8 mouse cellular contexts compared by ENCODE assay signal in genomic region chr2:150136435-150136897, GRCm38 (mm10). TPM values are rescaled to one million over a fixed set of nuclear protein-coding genes. Genes with fewer than 3 reads are reported as not detected.
DNase-seq lines count a peak whose midpoint lies in the region; ATAC-seq lines count a peak whose summit lies in the region.

Gene Zfp120, minus strand, starts transcription at chr2:150136708.

- H3K9ac ChIP-seq in heart, embryonic 13.5 days, result peak within 1 kb of the TSS; percentile 92
- H3K9ac ChIP-seq in liver, embryonic 12.5 days, result peak within 1 kb of the TSS; percentile 83
- H3K9ac ChIP-seq in stomach, embryonic 15.5 days, result peak within 1 kb of the TSS; percentile 42; the same call in 1 of the 2 replicates

- WGBS in heart, embryonic 13.5 days, result under 1% methylated on average over 13 of the region's 13 CpGs
- WGBS in liver, embryonic 12.5 days (ENCODE audit: insufficient replicate concordance), result under 1% methylated on average over 13 of the region's 13 CpGs
- WGBS in stomach, embryonic 15.5 days, result 0% methylated on average over 13 of the region's 13 CpGs

- peak within 1 kb of the TSS; percentile 50; the same call in 1 of the 2 replicates for H3K27ac ChIP-seq in brown adipose tissue, adult 24 weeks (replicated peaks; ENCODE audit: low read depth, low read length)
- peak within 1 kb of the TSS; percentile 73 for H3K27ac ChIP-seq in heart, embryonic 13.5 days (replicated peaks)
- peak within 1 kb of the TSS; percentile 73 for H3K27ac ChIP-seq in liver, embryonic 12.5 days
- H3K27ac ChIP-seq in stomach, embryonic 15.5 days, result peak within 1 kb of the TSS; percentile 57

- H3K27me3 ChIP-seq in heart, embryonic 13.5 days (replicated peaks), result no peaks in the 10 kb centered on the region
- H3K27me3 ChIP-seq in liver, embryonic 12.5 days (replicated peaks), result no peaks in the 10 kb centered on the region
- H3K27me3 ChIP-seq in stomach, embryonic 15.5 days (replicated peaks), result no peaks in the 10 kb centered on the region

- H3K4me1 ChIP-seq in brown adipose tissue, adult 24 weeks (ENCODE audit: control insufficient read depth, insufficient read depth, insufficient read length, low read length), result peaks cover 2% of the 10 kb centered on the region; the same call in 1 of the 2 replicates
- peaks cover 9% of the 10 kb centered on the region for H3K4me1 ChIP-seq in heart, embryonic 13.5 days
- H3K4me1 ChIP-seq in liver, embryonic 12.5 days, result peaks cover 12% of the 10 kb centered on the region
- 0 out of 2 replicates have a peak, but pooled peaks cover 3% of the 10 kb centered on the region for H3K4me1 ChIP-seq in stomach, embryonic 15.5 days

- peaks cover 19% of the 10 kb centered on the region for H3K36me3 ChIP-seq in heart, embryonic 13.5 days
- H3K36me3 ChIP-seq in liver, embryonic 12.5 days, result peaks cover 15% of the 10 kb centered on the region; the same call in 1 of the 2 replicates
- no peaks in the 10 kb centered on the region for H3K36me3 ChIP-seq in stomach, embryonic 15.5 days

- H3K4me2 ChIP-seq in heart, embryonic 13.5 days, result peak within 1 kb of the TSS; percentile 75
- H3K4me2 ChIP-seq in liver, embryonic 12.5 days, result peak within 1 kb of the TSS; percentile 71
- peak within 1 kb of the TSS; percentile 59 for H3K4me2 ChIP-seq in stomach, embryonic 15.5 days

- H3K4me3 ChIP-seq in brown adipose tissue, adult 24 weeks (ENCODE audit: insufficient read depth, low read depth, low read length), result peak within 1 kb of the TSS; percentile 91
- H3K4me3 ChIP-seq in heart, embryonic 13.5 days, result peak within 1 kb of the TSS; percentile 85
- peak within 1 kb of the TSS; percentile 74 for H3K4me3 ChIP-seq in liver, embryonic 12.5 days
- peak within 1 kb of the TSS; percentile 60 for H3K4me3 ChIP-seq in stomach, embryonic 15.5 days (replicated peaks)

- ATAC-seq in heart, embryonic 13.5 days (ENCODE audit: extremely low read depth, insufficient number of reproducible peaks, low FRiP score, low TSS enrichment), result peak; percentile 88
- ATAC-seq in liver, embryonic 12.5 days, result peak; percentile 99
- peak; percentile 100 for ATAC-seq in stomach, embryonic 15.5 days (ENCODE audit: insufficient read depth, low FRiP score, low read depth)

- peak; percentile 92 for DNase-seq in CD4-positive, CD25-positive, alpha-beta regulatory T cell, adult 2 months (ENCODE audit: low read depth, low spot score)
- peak; percentile 82 for DNase-seq in fat pad, adult 2 months (ENCODE audit: extremely low read depth, low read depth, low spot score)
- DNase-seq in kidney, postnatal 10 days, result peak; percentile 87
- DNase-seq in natural killer cell, adult 2 months (ENCODE audit: low spot score in 2 of 2), result peak; percentile 70 to 86

- H3K9me3 ChIP-seq in heart, embryonic 13.5 days, result no peaks in the 10 kb centered on the region
- H3K9me3 ChIP-seq in liver, embryonic 12.5 days (replicated peaks), result no peaks in the 10 kb centered on the region
- H3K9me3 ChIP-seq in stomach, embryonic 15.5 days, result no peaks in the 10 kb centered on the region

RNA-seq across cellular contexts. Expression of gene Zfp120, which starts in this region (rescaled TPM):
- polyA plus RNA-seq in brown adipose tissue, adult 24 weeks (2012; ENCODE audit: insufficient read depth, insufficient read length, missing spikeins), result 5.9 and 7.8 TPM in 2 replicates
- 4.4 and 5.2 TPM in 2 replicates for polyA plus RNA-seq in heart, embryonic 13.5 days (2015; fragmentation: Nextera tagmentation; extraction: Ambion mirVana)
- polyA plus RNA-seq in liver, embryonic 12.5 days (2016; fragmentation: Nextera tagmentation; extraction: Ambion mirVana), result 3.6 and 3.8 TPM in 2 replicates
- polyA plus RNA-seq in stomach, embryonic 15.5 days (2015; fragmentation: Nextera tagmentation; extraction: Ambion mirVana), result 8.2 and 8.4 TPM in 2 replicates

Comparison
In these comparisons a context has a peak if more than half of its experiments do, and no peak if none do; other contexts are left out.
1. Peak in every context shown above with its lines: DNase-seq, ATAC-seq, H3K4me3 ChIP-seq and H3K27ac ChIP-seq.
2. H3K9ac ChIP-seq: peak in every context shown above with its lines; median percentile 92 in heart, embryonic 13.5 days; 83 in liver, embryonic 12.5 days; 42 in stomach, embryonic 15.5 days.